Mouse (Mus musculus) heart, postnatal 0 days (tissue): ENCODE measurements around the gene Dpep2nb. TPM values are rescaled to one million over a fixed set of nuclear protein-coding genes. Genes with fewer than 3 reads are reported as not detected.

Source experiments
- ATAC-seq: fragments of 200-750 bp; cut with Nextera tagmentation; 2 replicates; pipeline ENCODE4 v1.8.0; 2017; ENCODE audit warnings: low read depth, moderate number of reproducible peaks, moderate library complexity; ENCODE audit not compliant: insufficient read depth
- DNase-seq: peaks from one replicate; pipeline ENCODE4 v3.0.0-alpha.2; 2016; ENCODE audit warnings: low spot score
- H3K27ac ChIP-seq: fragments of 300-500 bp; sonication (generic); 2 replicates; pipeline ENCODE4 v1.5.1; 2014; ENCODE audit warnings: low read depth, mild to moderate bottlenecking
- H3K27me3 ChIP-seq: fragments of 300-500 bp; sonication (generic); 2 replicates; pipeline ENCODE4 v1.6.1; 2014; ENCODE audit warnings: low read length, mixed read lengths; ENCODE audit not compliant: control insufficient read depth, insufficient read depth
- H3K36me3 ChIP-seq: fragments of 300-500 bp; sonication (generic); replicated peaks from 2 replicates; pipeline ENCODE4 v1.6.1; 2014; ENCODE audit warnings: low read length, mixed read lengths; ENCODE audit not compliant: control insufficient read depth, insufficient read depth
- H3K4me1 ChIP-seq: fragments of 300-500 bp; sonication (generic); 2 replicates; pipeline ENCODE4 v1.6.1; 2014; ENCODE audit warnings: antibody characterized with exemption; ENCODE audit not compliant: control insufficient read depth, insufficient read depth
- H3K4me2 ChIP-seq: fragments of 300-500 bp; sonication (generic); 2 replicates; pipeline ENCODE4 v1.6.1; 2014; ENCODE audit warnings: low read depth, mild to moderate bottlenecking, low read length, moderate library complexity
- H3K4me3 ChIP-seq: fragments of 300-500 bp; sonication (generic); 2 replicates; pipeline ENCODE4 v1.5.1; 2014; ENCODE audit warnings: low read depth, low read length
- H3K9ac ChIP-seq: fragments of 300-500 bp; sonication (generic); replicated peaks from 2 replicates; pipeline ENCODE4 v1.6.1; 2014; ENCODE audit warnings: low read depth, low read length, mixed read lengths
- H3K9me3 ChIP-seq: fragments of 300-500 bp; sonication (generic); replicated peaks from 2 replicates; pipeline ENCODE4 v1.6.1; 2016; ENCODE audit warnings: low read length; ENCODE audit not compliant: control insufficient read depth
- CTCF ChIP-seq: IDR thresholded peaks from 2 replicates; pipeline ENCODE4 v1.5.1; 2016; ENCODE audit warnings: antibody characterized with exemption, control low read depth, low read depth
- EP300 ChIP-seq: IDR thresholded peaks from 2 replicates; pipeline ENCODE4 v1.6.1; 2016; ENCODE audit warnings: antibody characterized with exemption, low read depth
- WGBS: fragments of 180-500 bp; shearing (Covaris S2); extraction: QIAGEN DNeasy Blood & Tissue Kit; methylation state at CpG from one replicate; pipeline ENCODE4 v1.1.7; 2014; 5-methylcytosine and 5-hydroxymethylcytosine counted together
- polyA plus RNA-seq: library from polyadenylated mRNA; unstranded; fragments of >200 nt; fragmentation: Nextera tagmentation; extraction: Ambion mirVana; gene quantifications from 2 replicates; pipeline ENCODE4 v1.2.1, GENCODE M21; 2015
- total RNA-seq: library from RNA; depleted of rRNA; stranded (reverse); fragments of >200 nt; gene quantifications from 2 replicates; pipeline ENCODE4 v1.2.3, GENCODE M21; 2014; ENCODE audit warnings: low replicate concordance

The Dpep2nb gene
- total and polyA plus RNA-seq, 2 experiments from 2014 or later, result 0.20 TPM; not detected in 1

- no peak overlapping the region for H3K27ac ChIP-seq
- H3K4me2 ChIP-seq, result no peak overlapping the region
- WGBS, result 56% methylated on average over 3 of the region's 3 CpGs
- no peaks in the 10 kb centered on the region for H3K9me3 ChIP-seq
- no peaks in the 10 kb centered on the region for H3K27me3 ChIP-seq
- peaks cover 18% of the 10 kb centered on the region for H3K4me1 ChIP-seq
- no peak overlapping the region for H3K9ac ChIP-seq
- no peak for ATAC-seq
- no peaks in the 10 kb centered on the region for H3K36me3 ChIP-seq
- TF ChIP-seq EP300 (no peak), CTCF (no peak)
- DNase-seq, result no peak
- H3K4me3 ChIP-seq, result no peak overlapping the region
These were observed 1.4 kb upstream of the Dpep2nb start for GRCm38 (mm10) chr8:106007135-106007534.

- 87% methylated on average over 4 of the region's 4 CpGs for WGBS
- Histone ChIP-seq H3K36me3 (no peaks in the 10 kb centered on the region), H3K9ac (no peak overlapping the region), H3K4me3 (no peak overlapping the region), H3K27me3 (no peaks in the 10 kb centered on the region), H3K27ac (no peak overlapping the region), H3K4me2 (no peak overlapping the region), H3K9me3 (no peaks in the 10 kb centered on the region), H3K4me1 (peaks cover 13% of the 10 kb centered on the region)
- TF ChIP-seq EP300, result no peak
- peak; percentile 16 for TF ChIP-seq CTCF
- ATAC-seq, result no peak
- DNase-seq, result no peak
These were observed 638 bp upstream of the Dpep2nb start for GRCm38 (mm10) chr8:106006413-106006812.

GRCm38 (mm10) chr8:106004538-106005207 is 1.1 kb downstream of the Dpep2nb start:
- Histone ChIP-seq H3K4me2 (no peak overlapping the region), H3K36me3 (no peaks in the 10 kb centered on the region), H3K9ac (no peak overlapping the region), H3K4me1 (0 out of 2 replicates have a peak, but pooled peaks cover 2% of the 10 kb centered on the region), H3K27ac (no peak overlapping the region), H3K9me3 (no peaks in the 10 kb centered on the region), H3K4me3 (no peak overlapping the region), H3K27me3 (no peaks in the 10 kb centered on the region)
- 63% methylated on average over 8 of the region's 8 CpGs for WGBS
- DNase-seq (no peak), ATAC-seq (no peak)
- no peak for TF ChIP-seq CTCF
- TF ChIP-seq EP300, result no peak

GRCm38 (mm10) chr8:106001908-106002307 is 3.9 kb downstream of the Dpep2nb start:
- DNase-seq (no peak), ATAC-seq (no peak)
- no peak overlapping the region for H3K4me3 ChIP-seq
- 66% methylated on average over 4 of the region's 4 CpGs for WGBS
- H3K36me3 ChIP-seq, result no peaks in the 10 kb centered on the region
- H3K27me3 ChIP-seq, result no peaks in the 10 kb centered on the region
- H3K4me2 ChIP-seq, result no peak overlapping the region
- TF ChIP-seq CTCF (no peak), EP300 (no peak)
- H3K9ac ChIP-seq, result no peak overlapping the region
- no peaks in the 10 kb centered on the region for H3K9me3 ChIP-seq
- no peaks in the 10 kb centered on the region for H3K4me1 ChIP-seq
- no peak overlapping the region for H3K27ac ChIP-seq

- Histone ChIP-seq H3K9ac (no peak overlapping the region), H3K27ac (no peak overlapping the region), H3K27me3 (no peaks in the 10 kb centered on the region), H3K36me3 (no peaks in the 10 kb centered on the region), H3K4me2 (no peak overlapping the region), H3K9me3 (no peaks in the 10 kb centered on the region), H3K4me3 (no peak overlapping the region), H3K4me1 (no peaks in the 10 kb centered on the region)
- no peak for TF ChIP-seq EP300
- no peak for TF ChIP-seq CTCF
- DNase-seq (no peak), ATAC-seq (no peak)
- 76% methylated on average over 2 of the region's 2 CpGs for WGBS
These were observed 6.8 kb downstream of the Dpep2nb start for GRCm38 (mm10) chr8:105998971-105999370.

GRCm38 (mm10) chr8:105996359-105996758 is 9.4 kb downstream of the Dpep2nb start:
- H3K4me3 ChIP-seq, result no peak overlapping the region
- no peak overlapping the region for H3K9ac ChIP-seq
- DNase-seq (no peak), ATAC-seq (no peak)
- no peak overlapping the region for H3K4me2 ChIP-seq
- no peaks in the 10 kb centered on the region for H3K36me3 ChIP-seq
- H3K4me1 ChIP-seq, result 0 out of 2 replicates have a peak, but pooled peaks cover under 1% of the 10 kb centered on the region
- 58% methylated on average over 6 of the region's 7 CpGs for WGBS
- no peaks in the 10 kb centered on the region for H3K27me3 ChIP-seq
- TF ChIP-seq CTCF (no peak), EP300 (no peak)
- H3K27ac ChIP-seq, result no peak overlapping the region
- H3K9me3 ChIP-seq, result no peaks in the 10 kb centered on the region
